ENCODE assay signal across 26 mouse cellular contexts in the genomic region with DNA sequence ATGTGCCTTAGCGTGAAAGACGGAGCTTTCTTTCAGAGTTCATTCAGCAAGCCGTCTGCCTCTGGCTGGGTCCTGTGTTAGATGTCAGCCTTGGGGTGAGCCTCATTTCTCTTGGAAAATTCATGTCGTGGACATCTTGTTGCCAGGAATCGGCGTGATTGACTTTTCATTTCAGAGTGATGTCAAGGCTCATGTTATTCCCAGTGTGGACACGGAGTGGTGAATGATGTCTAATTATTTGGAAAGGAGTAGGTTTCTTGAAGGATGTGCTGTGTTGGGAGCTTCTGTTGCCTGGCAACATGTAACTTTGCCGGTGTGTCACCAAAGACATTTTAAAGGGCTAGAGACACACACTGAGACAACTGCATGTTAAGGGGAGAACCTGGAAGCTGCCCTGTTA.
DNase-seq lines count a peak whose midpoint lies in the region; ATAC-seq and TF ChIP-seq lines count a peak whose summit lies in the region.
"Had no signal": no experiment of that assay in that cellular context is flagged by ENCODE, and none has a peak within 500 bp of the region (broad histone marks: within the 10 kb centered on the region; RNA-seq: fewer than 3 reads in every experiment).

No protein-coding gene starts in this region.

- 0 out of 2 replicates have a peak, but pooled peaks have one; percentile 26 for ATAC-seq in forebrain, embryonic 16.5 days
- ATAC-seq in hindbrain, embryonic 14.5 days (ENCODE audit: low FRiP score) = no peak
- no peak; the same call in 1 of the 2 replicates for ATAC-seq in hindbrain, embryonic 16.5 days
- peak; percentile 10; the same call in 1 of the 2 replicates for ATAC-seq in midbrain, embryonic 15.5 days (replicated peaks)
- ATAC-seq: forebrain, embryonic 14.5 days; inflammation-experienced regulatory T-cells, adult 6 months; liver, embryonic 12.5 days; liver, postnatal 0 days had no signal

- no peaks in the 10 kb centered on the region for H3K27me3 ChIP-seq in forebrain, embryonic 16.5 days (replicated peaks; ENCODE audit: control insufficient read depth, insufficient read depth, low read length)
- H3K27me3 ChIP-seq in forebrain, embryonic 10.5 days (ENCODE audit: poor library complexity, severe bottlenecking) = no peaks in the 10 kb centered on the region
- no peaks in the 10 kb centered on the region for H3K27me3 ChIP-seq in hindbrain, embryonic 14.5 days (ENCODE audit: control insufficient read depth, insufficient read depth, low read length)
- no peaks in the 10 kb centered on the region for H3K27me3 ChIP-seq in hindbrain, embryonic 16.5 days (replicated peaks; ENCODE audit: control insufficient read depth, insufficient read depth, low read length)
- H3K27me3 ChIP-seq in midbrain, embryonic 15.5 days (replicated peaks) = no peaks in the 10 kb centered on the region
- H3K27me3 ChIP-seq in heart, embryonic 10.5 days (ENCODE audit: insufficient read depth, poor library complexity, severe bottlenecking) = 0 out of 2 replicates have a peak, but pooled peaks cover 4% of the 10 kb centered on the region
- H3K27me3 ChIP-seq: embryonic facial prominence, embryonic 15.5 days; liver, embryonic 12.5 days; stomach, embryonic 15.5 days had no signal

- no peak overlapping the region for H3K9ac ChIP-seq in forebrain, embryonic 16.5 days (replicated peaks; ENCODE audit: low read depth, low read length)
- no peak overlapping the region for H3K9ac ChIP-seq in hindbrain, embryonic 14.5 days
- no peak overlapping the region for H3K9ac ChIP-seq in hindbrain, embryonic 16.5 days (ENCODE audit: low read depth, low read length)
- H3K9ac ChIP-seq in midbrain, embryonic 15.5 days = no peak overlapping the region
- H3K9ac ChIP-seq: embryonic facial prominence, embryonic 15.5 days; liver, embryonic 12.5 days; liver, postnatal 0 days; stomach, embryonic 15.5 days had no signal

- H3K9me3 ChIP-seq in forebrain, embryonic 16.5 days (ENCODE audit: control insufficient read depth, low read length) = no peaks in the 10 kb centered on the region
- no peaks in the 10 kb centered on the region for H3K9me3 ChIP-seq in forebrain, embryonic 10.5 days
- H3K9me3 ChIP-seq in hindbrain, embryonic 14.5 days (ENCODE audit: control insufficient read depth, low read length) = no peaks in the 10 kb centered on the region
- no peaks in the 10 kb centered on the region for H3K9me3 ChIP-seq in hindbrain, embryonic 16.5 days (ENCODE audit: control insufficient read depth, low read length)
- no peaks in the 10 kb centered on the region for H3K9me3 ChIP-seq in midbrain, embryonic 15.5 days
- no peaks in the 10 kb centered on the region for H3K9me3 ChIP-seq in heart, embryonic 10.5 days
- H3K9me3 ChIP-seq: embryonic facial prominence, embryonic 10.5 days; embryonic facial prominence, embryonic 15.5 days; liver, embryonic 12.5 days; stomach, embryonic 15.5 days had no signal

- no peaks in the 10 kb centered on the region for H3K36me3 ChIP-seq in forebrain, embryonic 16.5 days (ENCODE audit: control insufficient read depth, insufficient read depth)
- no peaks in the 10 kb centered on the region for H3K36me3 ChIP-seq in forebrain, embryonic 10.5 days (replicated peaks)
- no peaks in the 10 kb centered on the region for H3K36me3 ChIP-seq in hindbrain, embryonic 14.5 days (replicated peaks; ENCODE audit: control insufficient read depth, insufficient read depth)
- no peaks in the 10 kb centered on the region for H3K36me3 ChIP-seq in hindbrain, embryonic 16.5 days (ENCODE audit: control insufficient read depth, insufficient read depth, low read length)
- H3K36me3 ChIP-seq in midbrain, embryonic 15.5 days (replicated peaks) = no peaks in the 10 kb centered on the region
- 0 out of 2 replicates have a peak, but pooled peaks cover 2% of the 10 kb centered on the region for H3K36me3 ChIP-seq in heart, embryonic 10.5 days
- H3K36me3 ChIP-seq: embryonic facial prominence, embryonic 10.5 days; embryonic facial prominence, embryonic 15.5 days; stomach, embryonic 15.5 days had no signal

- no peak for TF ChIP-seq CTCF in brain, embryonic 14.5 days (IDR thresholded peaks at IDR 0.05; ENCODE audit: borderline replicate concordance, extremely low read depth, insufficient read depth, insufficient read length)

- TF ChIP-seq POLR2A in brain, embryonic 14.5 days (IDR thresholded peaks at IDR 0.05; ENCODE audit: borderline replicate concordance, extremely low read depth, insufficient read depth, insufficient read length, poor library complexity, severe bottlenecking) = no peak

- no peak for DNase-seq in forebrain, embryonic 10.5 days (ENCODE audit: extremely low spot score, low spot score)
- no peak for DNase-seq in hindbrain, embryonic 14.5 days (ENCODE audit: low spot score)
- peak; percentile 62 for DNase-seq in brain, embryonic 14.5 days (ENCODE audit: low read depth)
- no peak for DNase-seq in heart, embryonic 10.5 days (ENCODE audit: low spot score)
- DNase-seq in retina, embryonic 14.5 days (ENCODE audit: low spot score) = no peak
- DNase-seq: adrenal gland, postnatal 25 days; cerebellum, adult 2 months; cerebellum, postnatal 14 days; gastrocnemius, postnatal 10 days; heart, postnatal 36 days; kidney, adult 11 months; kidney, postnatal 36 days; layer of hippocampus, postnatal 36 days; left cerebral cortex, postnatal 4 days; liver, postnatal 0 days; lung, postnatal 36 days; right cerebral cortex, postnatal 25 days had no signal

- H3K4me2 ChIP-seq in forebrain, embryonic 16.5 days (ENCODE audit: low read length) = no peak overlapping the region
- no peak overlapping the region for H3K4me2 ChIP-seq in hindbrain, embryonic 14.5 days (replicated peaks)
- no peak overlapping the region for H3K4me2 ChIP-seq in hindbrain, embryonic 16.5 days (ENCODE audit: low read length)
- no peak overlapping the region for H3K4me2 ChIP-seq in midbrain, embryonic 15.5 days
- H3K4me2 ChIP-seq: embryonic facial prominence, embryonic 15.5 days; liver, embryonic 12.5 days; stomach, embryonic 15.5 days had no signal

- no peak overlapping the region for H3K27ac ChIP-seq in forebrain, embryonic 16.5 days (ENCODE audit: low read length)
- H3K27ac ChIP-seq in forebrain, embryonic 10.5 days = no peak overlapping the region
- H3K27ac ChIP-seq in hindbrain, embryonic 14.5 days = 0 out of 2 replicates have a peak overlapping the region, but pooled peaks have one; percentile 10
- H3K27ac ChIP-seq in hindbrain, embryonic 16.5 days (ENCODE audit: low read depth, low read length) = no peak overlapping the region
- H3K27ac ChIP-seq in midbrain, embryonic 15.5 days = peak overlapping the region; percentile 64
- no peak overlapping the region for H3K27ac ChIP-seq in heart, embryonic 10.5 days
- H3K27ac ChIP-seq: embryonic facial prominence, embryonic 10.5 days; embryonic facial prominence, embryonic 15.5 days; liver, embryonic 12.5 days; stomach, embryonic 15.5 days had no signal

- H3K4me1 ChIP-seq in forebrain, embryonic 16.5 days (replicated peaks; ENCODE audit: control insufficient read depth, insufficient read depth, low read length) = peaks cover 6% of the 10 kb centered on the region; the same call in 1 of the 2 replicates
- peaks cover 21% of the 10 kb centered on the region for H3K4me1 ChIP-seq in forebrain, embryonic 10.5 days
- H3K4me1 ChIP-seq in hindbrain, embryonic 14.5 days (replicated peaks; ENCODE audit: control insufficient read depth, insufficient read depth, low read length) = peaks cover 37% of the 10 kb centered on the region
- H3K4me1 ChIP-seq in hindbrain, embryonic 16.5 days (ENCODE audit: control insufficient read depth, insufficient read depth, low read depth, low read length) = peaks cover 24% of the 10 kb centered on the region
- H3K4me1 ChIP-seq in midbrain, embryonic 15.5 days = peaks cover 44% of the 10 kb centered on the region
- H3K4me1 ChIP-seq in heart, embryonic 10.5 days = peaks cover 2% of the 10 kb centered on the region
- H3K4me1 ChIP-seq: stomach, embryonic 15.5 days had no signal

- WGBS in forebrain, embryonic 16.5 days = 73% methylated on average over 8 of the region's 8 CpGs
- WGBS in forebrain, embryonic 10.5 days = 90% methylated on average over 8 of the region's 8 CpGs
- 44% methylated on average over 8 of the region's 8 CpGs for WGBS in hindbrain, embryonic 14.5 days
- WGBS in hindbrain, embryonic 16.5 days = 40% methylated on average over 8 of the region's 8 CpGs
- 53% methylated on average over 8 of the region's 8 CpGs for WGBS in midbrain, embryonic 15.5 days
- 89% methylated on average over 8 of the region's 8 CpGs for WGBS in heart, embryonic 10.5 days

- no peak overlapping the region for H3K4me3 ChIP-seq in forebrain, embryonic 16.5 days (replicated peaks; ENCODE audit: low read length)
- no peak overlapping the region for H3K4me3 ChIP-seq in forebrain, embryonic 10.5 days
- no peak overlapping the region for H3K4me3 ChIP-seq in hindbrain, embryonic 14.5 days (replicated peaks; ENCODE audit: low read length)
- H3K4me3 ChIP-seq in hindbrain, embryonic 16.5 days (ENCODE audit: low read length) = no peak overlapping the region
- no peak overlapping the region for H3K4me3 ChIP-seq in midbrain, embryonic 15.5 days
- no peak overlapping the region for H3K4me3 ChIP-seq in heart, embryonic 10.5 days
- H3K4me3 ChIP-seq: embryonic facial prominence, embryonic 10.5 days; embryonic facial prominence, embryonic 15.5 days; liver, embryonic 12.5 days; stomach, embryonic 15.5 days had no signal

Comparison
In these comparisons a context has a peak if more than half of its experiments do, and no peak if none do; other contexts are left out.
1. H3K27ac ChIP-seq: peak in hindbrain, embryonic 14.5 days (single experiment) and midbrain, embryonic 15.5 days (single experiment); none in forebrain, embryonic 16.5 days (single experiment), forebrain, embryonic 10.5 days (single experiment), hindbrain, embryonic 16.5 days (single experiment) and heart, embryonic 10.5 days (single experiment).
2. ATAC-seq: peak in forebrain, embryonic 16.5 days (single experiment) and midbrain, embryonic 15.5 days (single experiment); none in hindbrain, embryonic 14.5 days (single experiment) and hindbrain, embryonic 16.5 days (single experiment).